Comparison of ENCODE assay signal across 18 mouse cellular contexts in the genomic region with DNA sequence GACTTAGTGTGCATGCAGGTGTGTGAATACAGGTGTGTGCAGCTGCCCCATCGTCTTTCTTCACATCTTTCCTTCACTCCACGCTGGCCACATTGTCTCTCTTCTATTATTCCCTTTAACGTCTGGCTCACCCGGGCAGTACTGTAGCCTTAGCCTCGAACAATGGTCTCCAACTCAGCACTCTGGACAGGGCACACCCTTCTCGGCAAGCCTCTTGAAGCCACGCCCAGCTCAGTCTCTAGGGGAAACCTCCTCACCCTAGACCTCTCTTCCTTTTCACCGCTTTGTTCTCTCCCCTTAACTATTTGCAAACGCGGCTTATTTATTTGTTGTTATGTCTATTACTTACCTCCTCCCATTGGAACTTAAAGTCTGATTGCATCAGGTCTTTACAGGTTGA. TPM values are rescaled to one million over a fixed set of nuclear protein-coding genes. Genes with fewer than 3 reads are reported as not detected.
A peak's percentile ranks its signal among the peaks of the same experiment; 100 is the strongest.
DNase-seq lines count a peak whose midpoint lies in the region; ATAC-seq and TF ChIP-seq lines count a peak whose summit lies in the region.
"Had no signal": no experiment of that assay in that cellular context is flagged by ENCODE, and none has a peak within 500 bp of the region (broad histone marks: within the 10 kb centered on the region; RNA-seq: fewer than 3 reads in every experiment).

No protein-coding gene starts in this region.

- H3K36me3 ChIP-seq in lung, embryonic 14.5 days (ENCODE audit: insufficient read depth), result no peaks in the 10 kb centered on the region
- H3K36me3 ChIP-seq: embryonic facial prominence, embryonic 10.5 days; liver, embryonic 13.5 days had no signal

- no peak overlapping the region for H3K27ac ChIP-seq in lung, embryonic 14.5 days (ENCODE audit: low read depth)
- H3K27ac ChIP-seq: embryonic facial prominence, embryonic 10.5 days; heart, embryonic 13.5 days; liver, embryonic 13.5 days had no signal

- H3K27me3 ChIP-seq in lung, embryonic 14.5 days (ENCODE audit: insufficient read depth, low read length), result peaks cover 20% of the 10 kb centered on the region; the same call in 1 of the 2 replicates

- no peaks in the 10 kb centered on the region for H3K9me3 ChIP-seq in lung, embryonic 14.5 days (ENCODE audit: low read depth, low read length)
- H3K9me3 ChIP-seq: embryonic facial prominence, embryonic 10.5 days; heart, embryonic 13.5 days; liver, embryonic 13.5 days had no signal

- peak; percentile 70 for DNase-seq in lung, embryonic 14.5 days
- DNase-seq in lung, postnatal 4 days, result no peak
- DNase-seq in CD4-positive, CD25-positive, alpha-beta regulatory T cell, adult 2 months (ENCODE audit: low read depth, low spot score), result peak; percentile 50
- DNase-seq in WW6 (ENCODE audit: low read depth, low spot score), result peak; percentile 61
- DNase-seq in left cerebral cortex, postnatal 36 days (ENCODE audit: low spot score in 2 of 2), result no peak
- DNase-seq in cerebellum, postnatal 36 days, result no peak
- DNase-seq in urinary bladder, postnatal 10 days (ENCODE audit: low spot score), result no peak
- DNase-seq: cerebellum, adult 8-10 months; gastrocnemius, postnatal 36 days; liver, embryonic 13.5 days; right cerebral cortex, postnatal 14 days; thymus, adult 2 months had no signal

- TF ChIP-seq CTCF in lung, embryonic 14.5 days (IDR thresholded peaks at IDR 0.05; ENCODE audit: low read depth), result no peak

- no peak overlapping the region for H3K9ac ChIP-seq in lung, embryonic 14.5 days
- H3K9ac ChIP-seq: heart, embryonic 13.5 days; liver, embryonic 13.5 days had no signal

- no peak for ATAC-seq in lung, embryonic 14.5 days (ENCODE audit: insufficient read depth)
- ATAC-seq in megakaryocyte progenitor cell, adult 5-6 weeks (replicated peaks; ENCODE audit: poor library complexity), result peak; percentile 77

- H3K4me2 ChIP-seq in lung, embryonic 14.5 days, result no peak overlapping the region
- H3K4me2 ChIP-seq: heart, embryonic 13.5 days; liver, embryonic 13.5 days had no signal

- WGBS in lung, embryonic 14.5 days, result 16% methylated on average over 10 of the region's 10 CpGs

- intact Hi-C loops in left cerebral cortex, postnatal 36 days (cut with DNase I), result no loop called here

- H3K4me1 ChIP-seq in lung, embryonic 14.5 days (ENCODE audit: insufficient read depth), result peaks cover 13% of the 10 kb centered on the region

- H3K4me3 ChIP-seq in lung, embryonic 14.5 days (ENCODE audit: low read depth, low read length), result no peak overlapping the region
- H3K4me3 ChIP-seq: heart, embryonic 13.5 days; liver, embryonic 13.5 days had no signal

RNA-seq across cellular contexts. Expression of gene Palm3, which starts 6.2 kb away (rescaled TPM):
- polyA plus RNA-seq in lung, embryonic 14.5 days (2014; fragmentation: Nextera tagmentation; extraction: Ambion mirVana), result 2.5 and 2.9 TPM in 2 replicates
- not detected in 2 replicates for total RNA-seq in megakaryocyte progenitor cell, adult 5-6 weeks (2015)
- total RNA-seq in megakaryocyte progenitor cell, adult 5-6 weeks (2017), result not detected in 2 replicates
- total RNA-seq in left cerebral cortex, postnatal 36 days (2021), result 1 to 10 TPM; 1.7 to 2.7 TPM

RNA-seq across cellular contexts. Expression of gene Il27ra, which starts 14.9 kb away (rescaled TPM):
- polyA plus RNA-seq in lung, embryonic 14.5 days (2014; fragmentation: Nextera tagmentation; extraction: Ambion mirVana), result 1.1 TPM in 2 replicates
- 0.85 and 1.9 TPM in 2 replicates for total RNA-seq in megakaryocyte progenitor cell, adult 5-6 weeks (2015)
- 1.9 TPM in 2 replicates for total RNA-seq in megakaryocyte progenitor cell, adult 5-6 weeks (2017)
- under 1 TPM; 0.49 to 0.52 TPM for total RNA-seq in left cerebral cortex, postnatal 36 days (2021)
- polyA plus RNA-seq: hindbrain, embryonic 11.5 days had no signal

RNA-seq across cellular contexts. Expression of gene 2210011C24Rik, which starts 15.5 kb away (rescaled TPM):
- polyA plus RNA-seq in lung, embryonic 14.5 days (2014; fragmentation: Nextera tagmentation; extraction: Ambion mirVana), result 0.83 and 1.2 TPM in 2 replicates
- not detected in 2 replicates for total RNA-seq in megakaryocyte progenitor cell, adult 5-6 weeks (2015)
- total RNA-seq in megakaryocyte progenitor cell, adult 5-6 weeks (2017), result not detected in 2 replicates
- 1 to 10 TPM; 1.3 to 3.1 TPM for total RNA-seq in left cerebral cortex, postnatal 36 days (2021)
- polyA plus RNA-seq: embryonic facial prominence, embryonic 10.5 days; heart, embryonic 13.5 days; hindbrain, embryonic 11.5 days; liver, embryonic 13.5 days had no signal

RNA-seq across cellular contexts. Expression of gene Rln3, which starts 17.4 kb away (rescaled TPM):
- not detected in 2 replicates for polyA plus RNA-seq in lung, embryonic 14.5 days (2014; fragmentation: Nextera tagmentation; extraction: Ambion mirVana)
- total RNA-seq in megakaryocyte progenitor cell, adult 5-6 weeks (2015), result not detected in 2 replicates
- not detected in 2 replicates for total RNA-seq in megakaryocyte progenitor cell, adult 5-6 weeks (2017)
- total RNA-seq in left cerebral cortex, postnatal 36 days (2021), result not detected
- total RNA-seq: gastrocnemius, postnatal 36 days; left cerebral cortex, postnatal 14 days had no signal
- polyA plus RNA-seq: embryonic facial prominence, embryonic 10.5 days; heart, embryonic 13.5 days; kidney, embryonic 14.5 days; liver, embryonic 13.5 days had no signal

RNA-seq across cellular contexts. Expression of gene 1700067K01Rik, which starts 26.1 kb away (rescaled TPM):
- 1.4 and 1.5 TPM in 2 replicates for polyA plus RNA-seq in lung, embryonic 14.5 days (2014; fragmentation: Nextera tagmentation; extraction: Ambion mirVana)
- 0.67 TPM in 1 of 2 replicates, not detected in the other for total RNA-seq in megakaryocyte progenitor cell, adult 5-6 weeks (2015)
- total RNA-seq in megakaryocyte progenitor cell, adult 5-6 weeks (2017), result 0.37 and 2.0 TPM in 2 replicates
- total RNA-seq in left cerebral cortex, postnatal 36 days (2021), result under 1 TPM in 1 of 2 experiments, not detected in 1; 0.59 TPM

Comparison
In these comparisons a context has a peak if more than half of its experiments do, and no peak if none do; other contexts are left out.
1. DNase-seq: peak in lung, embryonic 14.5 days (single experiment), CD4-positive, CD25-positive, alpha-beta regulatory T cell, adult 2 months (single experiment) and WW6 (single experiment); none in lung, postnatal 4 days (0 of 2), left cerebral cortex, postnatal 36 days (0 of 2), cerebellum, postnatal 36 days (0 of 2) and urinary bladder, postnatal 10 days (single experiment).